Mouse (Mus musculus): ENCODE measurements at regions not wholly inside any gene's neighbourhood (a gene's known extent, or its start where the extent isn't known, plus 50 kb on each side); places are given as distances from the start of the nearest gene placed in this dataset.

DNA sequence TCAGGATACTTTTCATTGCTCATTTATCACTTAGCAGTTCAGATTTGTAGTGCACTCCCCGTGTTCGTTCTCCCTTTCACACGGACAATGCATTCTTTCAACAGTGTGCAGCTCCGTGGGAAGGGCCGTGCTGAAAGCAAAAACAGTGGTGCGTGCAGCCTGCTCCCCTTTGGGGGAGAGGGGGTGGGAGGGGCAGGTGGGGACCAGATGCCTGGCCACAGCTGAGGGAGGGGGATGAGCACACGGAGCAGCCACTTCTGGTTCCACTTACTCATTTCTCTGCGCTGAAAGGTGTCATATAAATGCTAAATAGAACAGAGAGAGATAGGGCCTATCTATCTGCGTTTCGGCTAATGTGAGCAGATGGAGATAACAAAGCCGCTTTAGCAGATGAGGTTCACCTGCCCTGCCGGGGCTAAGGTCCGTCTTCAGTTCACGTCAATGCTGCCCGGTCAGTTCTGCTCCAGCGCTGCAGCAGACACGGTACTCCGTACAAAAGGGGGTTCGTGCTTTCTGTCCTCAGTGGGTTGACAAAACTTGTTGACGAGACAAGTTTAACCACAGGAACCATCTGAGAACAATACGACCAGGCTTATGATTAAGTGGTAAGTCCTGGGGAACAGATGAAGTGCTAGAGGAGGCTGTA is 245.9 kb downstream of the Gm10260 start:
- no peak for TF ChIP-seq HCFC1 (IDR thresholded peaks at IDR 0.05; ENCODE audit: low read depth, low read length)
- TF ChIP-seq CTCF (IDR thresholded peaks at IDR 0.05 in 2 of 3, conservative IDR thresholded peaks at IDR 0.05 in 1 of 3; ENCODE audit: control insufficient read depth in 1 of 3, insufficient read depth in 1 of 3, low read depth in 2 of 3, low read length in 3 of 3, poor library complexity in 1 of 3, severe bottlenecking in 1 of 3): no peak
- TF ChIP-seq CHD2 (IDR thresholded peaks at IDR 0.05; ENCODE audit: low read length): no peak
- TF ChIP-seq ETS1 (IDR thresholded peaks at IDR 0.05; ENCODE audit: low read depth, low read length): no peak
- no peak for TF ChIP-seq CHD1 (IDR thresholded peaks at IDR 0.05; ENCODE audit: low read depth, low read length)

Data from MEL (cell line).